Mouse (Mus musculus) ES-E14 (cell line): ENCODE data around the gene Gm10197. TPM values are rescaled to one million over a fixed set of nuclear protein-coding genes. Genes with fewer than 3 reads are reported as not detected.
"Not testable (repeated sequence)": the region's sequence is repeated elsewhere in the genome, so short reads cannot be mapped to it uniquely, and the experiment has no call there.

ENCODE experiments used
- DNase-seq: peaks from one replicate; pipeline ENCODE4 v3.0.0-alpha.2; 2013; ENCODE audit warnings: low read depth, low spot score
- H3K27ac ChIP-seq: 2 replicates; pipeline ENCODE4 v1.5.1; 2012; ENCODE audit warnings: low read depth, mild to moderate bottlenecking, low read length, moderate library complexity, mixed read lengths; ENCODE audit not compliant: poor library complexity, insufficient read depth, severe bottlenecking
- H3K36me3 ChIP-seq: 2 replicates; pipeline ENCODE4 v1.6.1; 2012; ENCODE audit warnings: mild to moderate bottlenecking, low read length, moderate library complexity, mixed read lengths; ENCODE audit not compliant: control insufficient read depth, poor library complexity, insufficient read depth, severe bottlenecking
- H3K4me1 ChIP-seq, 2 experiments: fragments of 150-350 bp in 1 of 2; sonication (generic) in 1 of 2; 2 replicates each; pipeline ENCODE4 v1.6.1; 2012; ENCODE audit warnings: low read length in 2 of 2, mild to moderate bottlenecking in 1 of 2, mixed read lengths in 1 of 2; ENCODE audit not compliant: control insufficient read depth in 2 of 2, insufficient read depth in 2 of 2, poor library complexity in 1 of 2
- H3K4me3 ChIP-seq, 2 experiments: fragments of 150-350 bp in 1 of 2; sonication (generic) in 1 of 2; 2 replicates each; pipeline ENCODE4 v1.5.1; 2012; ENCODE audit warnings: low read length in 2 of 2, low read depth in 1 of 2, mild to moderate bottlenecking in 1 of 2, mixed read lengths in 1 of 2; ENCODE audit not compliant: insufficient read depth in 1 of 2, poor library complexity in 1 of 2, severe bottlenecking in 1 of 2
- H3K9ac ChIP-seq: 2 replicates; pipeline ENCODE4 v1.6.1; 2012; ENCODE audit warnings: low read depth, mild to moderate bottlenecking, low read length, mixed read lengths; ENCODE audit not compliant: poor library complexity, insufficient read depth, severe bottlenecking
- H3K9me3 ChIP-seq: fragments of 150-350 bp; sonication (generic); 2 replicates; pipeline ENCODE4 v1.6.1; 2012; ENCODE audit warnings: low read depth, mild to moderate bottlenecking, low read length; ENCODE audit not compliant: control insufficient read depth, insufficient read depth
- CHD2 ChIP-seq: IDR thresholded peaks from 2 replicates; pipeline ENCODE4 v1.6.1; 2014; ENCODE audit warnings: mild to moderate bottlenecking, low read depth, low read length, inconsistent platforms
- HCFC1 ChIP-seq: IDR thresholded peaks from 2 replicates; pipeline ENCODE4 v1.6.1; 2012; ENCODE audit warnings: low read length, inconsistent platforms, borderline replicate concordance; ENCODE audit not compliant: insufficient read depth
- MAFK ChIP-seq: IDR thresholded peaks from 2 replicates; pipeline ENCODE4 v1.6.1; 2014; ENCODE audit warnings: mild to moderate bottlenecking, low read depth, low read length, inconsistent platforms; ENCODE audit not compliant: insufficient read depth
- ZC3H11A ChIP-seq: IDR thresholded peaks from 2 replicates; pipeline ENCODE4 v1.6.1; 2012; ENCODE audit warnings: low read depth, mild to moderate bottlenecking, inconsistent platforms, low read length, borderline replicate concordance
- ZNF384 ChIP-seq: IDR thresholded peaks from 2 replicates; pipeline ENCODE4 v1.6.1; 2012; ENCODE audit warnings: low read depth, low read length, inconsistent platforms
- in situ Hi-C, 2 experiments: fragments of 600-800 bp; cut with MboI; formaldehyde crosslinking; loops; one replicate each; pipeline ENCODE4 v1.15.1; 2025; ENCODE audit warnings: low sequenced_read_pairs in 2 of 2, inconsistent platforms in 1 of 2; ENCODE audit not compliant: unreplicated experiment in 2 of 2
- total RNA-seq: library from RNA; depleted of rRNA; stranded (reverse); fragments of 300-350 nt; gene quantifications from 2 replicates; pipeline ENCODE4 v1.2.3, GENCODE M21; 2012

The Gm10197 gene
- total RNA-seq, 1 experiment, result not detected

- Histone ChIP-seq H3K27ac (no peak overlapping the region), H3K9me3 (no peaks in the 10 kb centered on the region), H3K9ac (no peak overlapping the region), H3K4me1 (peaks cover 3 to 13% of the 10 kb centered on the region in 2 experiments), H3K4me3 (no peak overlapping the region), H3K36me3 (no peaks in the 10 kb centered on the region)
- in situ Hi-C loops, result loop anchor here in 1 of 2 experiments (10.0 kb wide), 1 partner anchor 177 kb away; no protein-coding TSS in a partner anchor
- TF ChIP-seq MAFK (no peak), ZC3H11A (no peak), CHD2 (no peak), HCFC1 (no peak), ZNF384 (no peak)
- no peak for DNase-seq
Measured at GRCm38 (mm10) chr19:53397451-53398233, 26.1 kb upstream of the Gm10197 start.

- peaks cover 6 to 15% of the 10 kb centered on the region in 2 experiments for H3K4me1 ChIP-seq
- not testable (repeated sequence) for H3K9me3 ChIP-seq, H3K36me3 ChIP-seq, H3K4me3 ChIP-seq, H3K9ac ChIP-seq, H3K27ac ChIP-seq, DNase-seq
- in situ Hi-C loops, result loop anchor here in 1 of 2 experiments (10.0 kb wide), 1 partner anchor 179 kb away; no protein-coding TSS in a partner anchor
Measured at GRCm38 (mm10) chr19:53395805-53396204, 24.2 kb upstream of the Gm10197 start.

- not testable (repeated sequence) for H3K4me3 ChIP-seq, H3K9ac ChIP-seq, H3K9me3 ChIP-seq, DNase-seq, H3K27ac ChIP-seq, H3K36me3 ChIP-seq
- peaks cover 6 to 15% of the 10 kb centered on the region in 2 experiments for H3K4me1 ChIP-seq
- in situ Hi-C loops, result loop anchor here in 1 of 2 experiments (10.0 kb wide), 1 partner anchor 180 kb away; no protein-coding TSS in a partner anchor
Measured at GRCm38 (mm10) chr19:53394956-53395355, 23.4 kb upstream of the Gm10197 start.

- Histone ChIP-seq H3K27ac (no peak overlapping the region; the same call in 1 of the 2 replicates), H3K9ac (no peak overlapping the region), H3K4me1 (peaks cover 6 to 15% of the 10 kb centered on the region in 2 experiments), H3K9me3 (no peaks in the 10 kb centered on the region), H3K4me3 (no peak overlapping the region), H3K36me3 (no peaks in the 10 kb centered on the region)
- DNase-seq, result no peak
- TF ChIP-seq CHD2, result no peak
- TF ChIP-seq ZNF384, result peak; percentile 99
- TF ChIP-seq HCFC1, result no peak
- TF ChIP-seq ZC3H11A, result peak; percentile 56; the same call in 1 of the 2 replicates
- TF ChIP-seq MAFK, result 0 out of 2 replicates have a peak, but pooled peaks have one; percentile 26
- in situ Hi-C loops, result loop anchor here in 1 of 2 experiments (10.0 kb wide), 1 partner anchor 180 kb away; no protein-coding TSS in a partner anchor
Measured at GRCm38 (mm10) chr19:53394552-53394951, 23.0 kb upstream of the Gm10197 start.
